Mouse (Mus musculus) hindbrain, embryonic 13.5 days (tissue): ENCODE data around the gene Ppp1r2. TPM values are rescaled to one million over a fixed set of nuclear protein-coding genes. Genes with fewer than 3 reads are reported as not detected.
"Not testable (repeated sequence)": the region's sequence is repeated elsewhere in the genome, so short reads cannot be mapped to it uniquely, and the experiment has no call there.

Source experiments
- ATAC-seq: fragments of 200-750 bp; cut with Nextera tagmentation; 2 replicates; pipeline ENCODE4 v1.8.0; 2017; ENCODE audit warnings: moderate TSS enrichment; ENCODE audit not compliant: low FRiP score
- H3K27ac ChIP-seq: fragments of 300-500 bp; sonication (generic); 2 replicates; pipeline ENCODE4 v1.5.1; 2015; ENCODE audit warnings: inconsistent platforms, mild to moderate bottlenecking, moderate library complexity
- H3K27me3 ChIP-seq: fragments of 300-500 bp; sonication (generic); 2 replicates; pipeline ENCODE4 v1.6.1; 2015; ENCODE audit warnings: mild to moderate bottlenecking, inconsistent platforms
- H3K36me3 ChIP-seq: fragments of 300-500 bp; sonication (generic); 2 replicates; pipeline ENCODE4 v1.6.1; 2015; ENCODE audit warnings: mild to moderate bottlenecking, inconsistent platforms
- H3K4me1 ChIP-seq: fragments of 300-500 bp; sonication (generic); replicated peaks from 2 replicates; pipeline ENCODE4 v1.6.1; 2015; ENCODE audit warnings: inconsistent platforms
- H3K4me2 ChIP-seq: fragments of 300-500 bp; sonication (generic); 2 replicates; pipeline ENCODE4 v1.6.1; 2015; ENCODE audit warnings: inconsistent platforms, mild to moderate bottlenecking, moderate library complexity
- H3K4me3 ChIP-seq: fragments of 300-500 bp; sonication (generic); 2 replicates; pipeline ENCODE4 v1.5.1; 2015; ENCODE audit warnings: mild to moderate bottlenecking, inconsistent platforms
- H3K9ac ChIP-seq: fragments of 300-500 bp; sonication (generic); 2 replicates; pipeline ENCODE4 v1.6.1; 2015; ENCODE audit warnings: mild to moderate bottlenecking, inconsistent platforms
- H3K9me3 ChIP-seq: fragments of 300-500 bp; sonication (generic); 2 replicates; pipeline ENCODE4 v1.6.1; 2016; ENCODE audit warnings: inconsistent platforms
- WGBS: fragments of 180-500 bp; shearing (Covaris S2); methylation state at CpG from one replicate; pipeline ENCODE4 v1.1.7; 2015; 5-methylcytosine and 5-hydroxymethylcytosine counted together
- polyA plus RNA-seq: library from polyadenylated mRNA; unstranded; fragments of >200 nt; fragmentation: Nextera tagmentation; extraction: Ambion mirVana; gene quantifications from 2 replicates; pipeline ENCODE4 v1.2.1, GENCODE M21; 2015

The Ppp1r2 gene
- polyA plus RNA-seq, result 108 and 113 TPM in 2 replicates

DNA sequence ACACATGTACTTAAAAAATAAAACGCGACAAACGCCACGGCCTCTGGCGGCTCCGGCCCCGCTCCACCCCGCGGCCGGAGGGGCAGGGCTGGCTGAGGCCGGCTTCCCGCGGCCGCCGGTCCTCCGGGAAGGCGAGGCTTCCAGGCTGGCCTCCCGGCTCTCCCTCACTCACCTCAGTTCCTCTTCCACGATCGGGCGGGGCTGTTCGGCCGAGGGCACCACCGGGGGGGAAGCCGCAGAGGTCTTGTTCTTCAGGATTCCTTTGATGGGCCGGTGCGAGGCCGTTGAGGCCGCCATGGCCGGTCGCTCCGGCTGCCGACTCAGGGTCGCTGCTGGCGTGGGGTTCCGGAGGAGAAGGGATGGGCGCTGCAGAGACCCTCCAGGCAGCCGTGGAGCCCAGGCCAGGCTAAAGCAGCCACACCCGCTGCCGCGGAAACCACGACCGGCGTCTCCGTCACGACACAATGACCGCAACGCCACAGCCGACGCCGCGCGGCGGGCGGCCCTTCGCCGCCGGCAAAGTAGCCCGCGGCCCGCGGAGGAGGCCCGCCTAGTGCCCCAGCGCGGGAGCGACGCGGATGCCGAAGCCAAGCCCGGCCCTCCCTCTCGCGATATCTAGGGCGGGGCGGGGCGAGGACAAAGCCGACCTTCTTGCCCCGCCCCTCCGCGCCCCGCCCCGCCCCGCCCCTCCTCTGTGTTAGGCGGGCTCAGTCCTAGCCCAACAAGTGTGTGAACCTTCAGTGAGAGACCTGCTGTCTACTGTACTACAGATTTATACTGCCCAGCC lies at the start of gene Ppp1r2:
Gene Ppp1r2 (minus strand): TSS at position 604 of the 787 bp plus-strand sequence.
- peak within 1 kb of the TSS; percentile 91 for H3K27ac ChIP-seq
- peak within 1 kb of the TSS; percentile 89 for H3K9ac ChIP-seq
- no peaks in the 10 kb centered on the region for H3K9me3 ChIP-seq
- under 1% methylated on average over 83 of the region's 83 CpGs for WGBS
- peaks cover 29% of the 10 kb centered on the region for H3K4me1 ChIP-seq
- 0 out of 2 replicates have a peak, but pooled peaks cover 3% of the 10 kb centered on the region for H3K36me3 ChIP-seq
- peak within 1 kb of the TSS; percentile 71 for H3K4me2 ChIP-seq
- H3K27me3 ChIP-seq, result no peaks in the 10 kb centered on the region
- H3K4me3 ChIP-seq, result peak within 1 kb of the TSS; percentile 85
- peak; percentile 96 for ATAC-seq

- no peaks in the 10 kb centered on the region for H3K36me3 ChIP-seq
- H3K27ac ChIP-seq, result no peak overlapping the region
- 69% methylated on average over 4 of the region's 4 CpGs for WGBS
- no peak overlapping the region for H3K4me3 ChIP-seq
- no peak overlapping the region for H3K4me2 ChIP-seq
- no peaks in the 10 kb centered on the region for H3K9me3 ChIP-seq
- no peaks in the 10 kb centered on the region for H3K27me3 ChIP-seq
- ATAC-seq, result no peak
- H3K9ac ChIP-seq, result no peak overlapping the region
- H3K4me1 ChIP-seq, result peaks cover 4% of the 10 kb centered on the region; the same call in 1 of the 2 replicates
Observed at GRCm38 (mm10) chr16:31321501-31321900, 46.4 kb upstream of the Ppp1r2 start.

- Histone ChIP-seq H3K36me3 (no peaks in the 10 kb centered on the region), H3K4me1 (peaks cover 7% of the 10 kb centered on the region; the same call in 1 of the 2 replicates), H3K4me2 (no peak overlapping the region), H3K9ac (no peak overlapping the region), H3K9me3 (no peaks in the 10 kb centered on the region), H3K27ac (no peak overlapping the region), H3K27me3 (no peaks in the 10 kb centered on the region), H3K4me3 (no peak overlapping the region)
- no peak for ATAC-seq
- WGBS, result 79% methylated on average over 7 of the region's 7 CpGs
Observed at GRCm38 (mm10) chr16:31320954-31321353, 45.9 kb upstream of the Ppp1r2 start.

GRCm38 (mm10) chr16:31319723-31320122 lies 44.6 kb upstream of the Ppp1r2 start:
- not testable (repeated sequence) for H3K9ac ChIP-seq, H3K4me2 ChIP-seq, H3K36me3 ChIP-seq, ATAC-seq, H3K27me3 ChIP-seq, H3K4me3 ChIP-seq, H3K9me3 ChIP-seq, H3K27ac ChIP-seq
- 86% methylated on average over 3 of the region's 3 CpGs for WGBS
- peaks cover 13% of the 10 kb centered on the region; the same call in 1 of the 2 replicates for H3K4me1 ChIP-seq

GRCm38 (mm10) chr16:31319316-31319715 lies 44.2 kb upstream of the Ppp1r2 start:
- no peak overlapping the region for H3K9ac ChIP-seq
- no peak for ATAC-seq
- H3K4me2 ChIP-seq, result no peak overlapping the region
- no peak overlapping the region for H3K4me3 ChIP-seq
- H3K27me3 ChIP-seq, result no peaks in the 10 kb centered on the region
- peaks cover 13% of the 10 kb centered on the region; the same call in 1 of the 2 replicates for H3K4me1 ChIP-seq
- WGBS, result 81% methylated on average over 4 of the region's 4 CpGs
- H3K36me3 ChIP-seq, result no peaks in the 10 kb centered on the region
- no peaks in the 10 kb centered on the region for H3K9me3 ChIP-seq
- no peak overlapping the region for H3K27ac ChIP-seq

- no peak overlapping the region for H3K27ac ChIP-seq
- no peak overlapping the region for H3K4me2 ChIP-seq
- 74% methylated on average over 2 of the region's 2 CpGs for WGBS
- no peak for ATAC-seq
- no peak overlapping the region for H3K9ac ChIP-seq
- no peaks in the 10 kb centered on the region for H3K9me3 ChIP-seq
- no peaks in the 10 kb centered on the region for H3K27me3 ChIP-seq
- H3K36me3 ChIP-seq, result no peaks in the 10 kb centered on the region
- no peak overlapping the region for H3K4me3 ChIP-seq
- H3K4me1 ChIP-seq, result peaks cover 13% of the 10 kb centered on the region; the same call in 1 of the 2 replicates
Observed at GRCm38 (mm10) chr16:31318418-31318817, 43.3 kb upstream of the Ppp1r2 start.

DNA sequence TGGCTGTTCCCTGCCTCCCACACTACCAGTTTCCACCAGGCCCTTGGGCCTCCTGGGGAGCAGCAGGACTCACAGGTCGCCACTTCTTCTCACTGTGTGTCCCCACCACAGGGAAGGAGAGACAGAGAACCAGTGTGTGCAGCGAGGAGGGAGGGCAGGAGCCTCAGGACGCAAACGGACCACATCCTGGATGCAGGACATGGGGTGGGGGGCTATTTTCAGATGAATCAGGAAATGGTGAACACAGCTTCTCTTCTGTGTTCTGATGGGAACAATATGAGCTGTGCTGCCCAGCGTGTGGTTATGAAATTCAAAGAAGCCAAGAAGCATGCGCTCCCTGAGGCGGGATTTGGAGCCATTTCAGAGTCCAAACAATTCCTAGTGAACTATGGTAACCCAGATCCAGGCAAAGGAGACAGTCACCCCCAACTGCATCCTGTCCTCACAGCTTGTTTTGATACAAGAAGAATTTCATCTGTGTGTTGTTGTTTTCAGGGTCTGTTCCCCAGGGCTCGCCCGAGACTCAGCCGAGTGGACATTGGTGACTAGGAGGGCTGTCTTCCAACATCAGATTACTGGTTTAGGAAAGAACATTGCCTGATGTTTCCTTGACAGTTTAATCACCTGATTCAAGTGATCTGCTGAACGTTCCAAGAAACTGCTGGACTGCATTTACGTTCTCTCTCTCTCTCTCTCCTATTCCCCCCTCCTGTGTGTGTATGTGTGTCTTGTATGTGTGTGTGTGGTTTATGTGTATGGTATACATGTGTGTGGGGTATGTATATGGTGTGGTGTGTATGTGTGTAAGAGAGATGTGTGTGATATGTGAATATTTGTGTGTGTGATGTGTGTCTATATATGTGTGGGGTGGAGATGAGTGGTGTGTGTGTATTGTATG lies 41.4 kb upstream of the Ppp1r2 start:
- 65% methylated on average over 12 of the region's 12 CpGs for WGBS
- Histone ChIP-seq H3K4me1 (peaks cover 12% of the 10 kb centered on the region; the same call in 1 of the 2 replicates), H3K27ac (peak overlapping the region; percentile 40; the same call in 1 of the 2 replicates)
- H3K36me3 ChIP-seq, ATAC-seq, H3K27me3 ChIP-seq, H3K9me3 ChIP-seq, H3K4me3 ChIP-seq, H3K9ac ChIP-seq, H3K4me2 ChIP-seq: not testable (repeated sequence)

DNA sequence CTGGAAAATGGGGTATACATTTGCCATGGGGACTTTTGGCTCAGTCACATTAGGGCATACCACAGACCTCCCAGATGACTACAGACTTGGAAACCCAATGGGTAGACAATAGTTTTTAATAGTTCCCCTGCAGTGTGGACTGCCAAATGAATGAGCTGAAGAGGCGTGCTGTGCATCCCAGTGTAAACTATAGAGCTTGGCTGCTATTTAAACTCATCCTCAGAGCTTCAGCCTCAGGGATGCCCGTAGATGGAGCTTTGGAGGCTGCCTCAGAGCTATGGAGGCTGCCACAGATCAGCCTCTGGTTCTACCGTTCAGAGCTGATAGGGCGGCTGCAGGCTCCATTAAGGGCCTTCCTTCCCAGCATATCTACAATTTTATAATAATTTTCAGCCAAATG lies 40.2 kb upstream of the Ppp1r2 start:
- no peak for ATAC-seq
- H3K4me3 ChIP-seq, result no peak overlapping the region
- H3K36me3 ChIP-seq, result no peaks in the 10 kb centered on the region
- H3K9me3 ChIP-seq, result no peaks in the 10 kb centered on the region
- WGBS, result 64% methylated on average over 4 of the region's 4 CpGs
- H3K9ac ChIP-seq, result no peak overlapping the region
- no peak overlapping the region for H3K4me2 ChIP-seq
- H3K4me1 ChIP-seq, result peaks cover 13% of the 10 kb centered on the region; the same call in 1 of the 2 replicates
- H3K27ac ChIP-seq, result peak overlapping the region; percentile 40; the same call in 1 of the 2 replicates
- H3K27me3 ChIP-seq, result no peaks in the 10 kb centered on the region

GRCm38 (mm10) chr16:31314497-31315233 lies 39.6 kb upstream of the Ppp1r2 start, which contains the start of gene Apod:
Apod (minus strand) TSS chr16:31314808.
- H3K4me1 ChIP-seq, result peaks cover 13% of the 10 kb centered on the region; the same call in 1 of the 2 replicates
- H3K4me2 ChIP-seq, result no peak within 1 kb of the TSS
- 40% methylated on average over 9 of the region's 9 CpGs for WGBS
- no peak within 1 kb of the TSS for H3K9ac ChIP-seq
- H3K9me3 ChIP-seq, result no peaks in the 10 kb centered on the region
- peak within 1 kb of the TSS; percentile 40; the same call in 1 of the 2 replicates for H3K27ac ChIP-seq
- no peaks in the 10 kb centered on the region for H3K27me3 ChIP-seq
- ATAC-seq, result no peak
- no peaks in the 10 kb centered on the region for H3K36me3 ChIP-seq
- H3K4me3 ChIP-seq, result no peak within 1 kb of the TSS

DNA sequence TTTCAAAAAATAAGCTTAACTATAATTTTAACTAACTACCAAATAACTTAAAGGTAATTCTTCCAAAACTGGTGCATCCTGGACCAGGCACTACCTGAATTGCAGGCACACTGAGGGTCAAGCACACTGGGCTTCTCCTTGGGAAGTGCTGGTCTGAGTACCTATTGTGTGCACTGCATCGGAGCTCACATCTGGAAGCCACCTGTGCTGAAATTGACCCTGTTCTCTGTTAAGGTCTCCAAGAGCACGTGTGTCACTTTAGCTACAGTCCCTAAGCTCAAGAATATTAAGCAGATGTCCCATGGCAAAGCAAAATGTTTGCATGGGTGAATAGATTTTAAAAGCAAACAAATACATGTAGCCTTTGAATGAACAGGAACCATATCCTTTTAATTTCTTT lies 38.5 kb upstream of the Ppp1r2 start:
- Histone ChIP-seq H3K4me3 (no peak overlapping the region), H3K4me2 (no peak overlapping the region), H3K27ac (no peak overlapping the region), H3K4me1 (peaks cover 13% of the 10 kb centered on the region; the same call in 1 of the 2 replicates), H3K9ac (no peak overlapping the region), H3K36me3 (no peaks in the 10 kb centered on the region), H3K27me3 (no peaks in the 10 kb centered on the region), H3K9me3 (no peaks in the 10 kb centered on the region)
- ATAC-seq, result no peak
- 71% methylated on average over 2 of the region's 2 CpGs for WGBS

- Histone ChIP-seq H3K27ac (no peak overlapping the region), H3K27me3 (no peaks in the 10 kb centered on the region), H3K4me2 (no peak overlapping the region), H3K4me3 (no peak overlapping the region), H3K36me3 (no peaks in the 10 kb centered on the region), H3K9ac (no peak overlapping the region), H3K4me1 (peaks cover 13% of the 10 kb centered on the region; the same call in 1 of the 2 replicates), H3K9me3 (no peaks in the 10 kb centered on the region)
- 70% methylated on average over 3 of the region's 3 CpGs for whole genome bisulfite sequencing
- no peak for ATAC-seq
Observed at GRCm38 (mm10) chr16:31312296-31312695, 37.2 kb upstream of the Ppp1r2 start.
